Mouse (Mus musculus) heart, embryonic 15.5 days (tissue): Measurements from ENCODE around the gene Ctsl. TPM values are rescaled to one million over a fixed set of nuclear protein-coding genes. Genes with fewer than 3 reads are reported as not detected.

Experiments
- ATAC-seq: fragments of 200-750 bp; cut with Nextera tagmentation; replicated peaks from 2 replicates; pipeline ENCODE4 v1.8.0; 2017; ENCODE audit warnings: low read depth, moderate TSS enrichment; ENCODE audit not compliant: insufficient number of reproducible peaks, insufficient read depth, low FRiP score
- H3K27ac ChIP-seq: fragments of 300-500 bp; sonication (generic); 2 replicates; pipeline ENCODE4 v1.5.1; 2015; ENCODE audit warnings: mild to moderate bottlenecking, inconsistent platforms
- H3K27me3 ChIP-seq: fragments of 300-500 bp; sonication (generic); 2 replicates; pipeline ENCODE4 v1.6.1; 2015; ENCODE audit warnings: inconsistent platforms
- H3K36me3 ChIP-seq: fragments of 300-500 bp; sonication (generic); 2 replicates; pipeline ENCODE4 v1.6.1; 2015; ENCODE audit warnings: mild to moderate bottlenecking, inconsistent platforms
- H3K4me1 ChIP-seq: fragments of 300-500 bp; sonication (generic); replicated peaks from 2 replicates; pipeline ENCODE4 v1.6.1; 2015; ENCODE audit warnings: inconsistent platforms
- H3K4me2 ChIP-seq: fragments of 300-500 bp; sonication (generic); 2 replicates; pipeline ENCODE4 v1.6.1; 2015; ENCODE audit warnings: inconsistent platforms, mild to moderate bottlenecking, moderate library complexity
- H3K4me3 ChIP-seq: fragments of 300-500 bp; sonication (generic); 2 replicates; pipeline ENCODE4 v1.5.1; 2015; ENCODE audit warnings: mild to moderate bottlenecking, inconsistent platforms
- H3K9ac ChIP-seq: fragments of 300-500 bp; sonication (generic); 2 replicates; pipeline ENCODE4 v1.6.1; 2015; ENCODE audit warnings: mild to moderate bottlenecking, inconsistent platforms
- H3K9me3 ChIP-seq: fragments of 300-500 bp; sonication (generic); replicated peaks from 2 replicates; pipeline ENCODE4 v1.6.1; 2016; ENCODE audit warnings: inconsistent platforms
- WGBS: fragments of 180-500 bp; shearing (Covaris S2); methylation state at CpG from one replicate; pipeline ENCODE4 v1.1.7; 2015; ENCODE audit warnings: mixed read lengths; 5-methylcytosine and 5-hydroxymethylcytosine counted together
- polyA plus RNA-seq: library from polyadenylated mRNA; unstranded; fragments of >200 nt; fragmentation: Nextera tagmentation; extraction: Ambion mirVana; gene quantifications from 2 replicates; pipeline ENCODE4 v1.2.1, GENCODE M21; 2015

Gene Ctsl
- polyA plus RNA-seq, 1 experiment from 2014 or later = 246 TPM

GRCm38 (mm10) chr13:64344082-64344501 is 26.6 kb downstream of the Ctsl start:
- WGBS = 2% methylated on average over 9 of the region's 9 CpGs
- H3K4me3 ChIP-seq = peak overlapping the region; percentile 61
- H3K4me1 ChIP-seq = peaks cover 4% of the 10 kb centered on the region; the same call in 1 of the 2 replicates
- H3K36me3 ChIP-seq = no peaks in the 10 kb centered on the region
- peak overlapping the region; percentile 89 for H3K4me2 ChIP-seq
- H3K27me3 ChIP-seq = no peaks in the 10 kb centered on the region
- H3K9me3 ChIP-seq = no peaks in the 10 kb centered on the region
- H3K27ac ChIP-seq = peak overlapping the region; percentile 35
- peak overlapping the region; percentile 62 for H3K9ac ChIP-seq
- ATAC-seq = peak; percentile 83

GRCm38 (mm10) chr13:64343598-64343997 is 27.1 kb downstream of the Ctsl start:
- Histone ChIP-seq H3K27me3 (no peaks in the 10 kb centered on the region), H3K27ac (peak overlapping the region; percentile 35; the same call in 1 of the 2 replicates), H3K9me3 (no peaks in the 10 kb centered on the region), H3K36me3 (no peaks in the 10 kb centered on the region), H3K4me3 (peak overlapping the region; percentile 61), H3K4me1 (peaks cover 4% of the 10 kb centered on the region; the same call in 1 of the 2 replicates), H3K4me2 (peak overlapping the region; percentile 89), H3K9ac (peak overlapping the region; percentile 62)
- peak; percentile 61 for ATAC-seq
- 21% methylated on average over 10 of the region's 10 CpGs for WGBS

GRCm38 (mm10) chr13:64335546-64336132 is 35.1 kb downstream of the Ctsl start:
- 44% methylated on average over 4 of the region's 4 CpGs for WGBS
- H3K4me1 ChIP-seq = no peaks in the 10 kb centered on the region

GRCm38 (mm10) chr13:64333102-64333501 is 37.6 kb downstream of the Ctsl start:
- H3K9ac ChIP-seq = no peak overlapping the region
- H3K27ac ChIP-seq = no peak overlapping the region
- ATAC-seq = no peak
- H3K4me2 ChIP-seq = no peak overlapping the region
- no peaks in the 10 kb centered on the region for H3K9me3 ChIP-seq
- WGBS = 68% methylated on average over 3 of the region's 3 CpGs
- H3K27me3 ChIP-seq = no peaks in the 10 kb centered on the region
- no peaks in the 10 kb centered on the region for H3K4me1 ChIP-seq
- H3K36me3 ChIP-seq = no peaks in the 10 kb centered on the region
- no peak overlapping the region for H3K4me3 ChIP-seq

More at GRCm38 (mm10) chr13:64335546-64336132, 35.1 kb downstream of the Ctsl start:
- Histone ChIP-seq H3K36me3 (no peaks in the 10 kb centered on the region), H3K4me3 (no peak overlapping the region), H3K9me3 (no peaks in the 10 kb centered on the region), H3K27ac (no peak overlapping the region), H3K9ac (no peak overlapping the region), H3K27me3 (no peaks in the 10 kb centered on the region), H3K4me2 (no peak overlapping the region)
- no peak for ATAC-seq

- no peak overlapping the region for H3K4me3 ChIP-seq
- H3K36me3 ChIP-seq = no peaks in the 10 kb centered on the region
- no peak for ATAC-seq
- no peak overlapping the region for H3K4me2 ChIP-seq
- no peaks in the 10 kb centered on the region for H3K27me3 ChIP-seq
- whole genome bisulfite sequencing = 65% methylated on average over 6 of the region's 6 CpGs
- no peak overlapping the region for H3K9ac ChIP-seq
- H3K4me1 ChIP-seq = no peaks in the 10 kb centered on the region
- no peak overlapping the region for H3K27ac ChIP-seq
- H3K9me3 ChIP-seq = no peaks in the 10 kb centered on the region
Observed at GRCm38 (mm10) chr13:64332321-64332720, 38.4 kb downstream of the Ctsl start.

- H3K9ac ChIP-seq = no peak overlapping the region
- 78% methylated on average over 8 of the region's 8 CpGs for WGBS
Observed at GRCm38 (mm10) chr13:64322561-64323281, 48.0 kb downstream of the Ctsl start.

GRCm38 (mm10) chr13:64320334-64320733 is 50.4 kb downstream of the Ctsl start:
- H3K4me3 ChIP-seq = no peak overlapping the region
- no peak overlapping the region for H3K9ac ChIP-seq
- no peaks in the 10 kb centered on the region for H3K36me3 ChIP-seq
- no peak overlapping the region for H3K27ac ChIP-seq
- H3K4me1 ChIP-seq = 0 out of 2 replicates have a peak, but pooled peaks cover 2% of the 10 kb centered on the region
- H3K4me2 ChIP-seq = no peak overlapping the region
- ATAC-seq = no peak
- 57% methylated on average over 8 of the region's 8 CpGs for WGBS
- H3K27me3 ChIP-seq = no peaks in the 10 kb centered on the region
- no peaks in the 10 kb centered on the region for H3K9me3 ChIP-seq

More at GRCm38 (mm10) chr13:64322561-64323281, 48.0 kb downstream of the Ctsl start:
- ATAC-seq = no peak
- no peak overlapping the region for H3K4me2 ChIP-seq
- H3K4me1 ChIP-seq = no peaks in the 10 kb centered on the region
- no peaks in the 10 kb centered on the region for H3K9me3 ChIP-seq
- H3K4me3 ChIP-seq = no peak overlapping the region
- H3K27me3 ChIP-seq = no peaks in the 10 kb centered on the region
- H3K36me3 ChIP-seq = no peaks in the 10 kb centered on the region
- H3K27ac ChIP-seq = no peak overlapping the region

GRCm38 (mm10) chr13:64319782-64320181 is 50.9 kb downstream of the Ctsl start:
- H3K36me3 ChIP-seq = no peaks in the 10 kb centered on the region
- no peak overlapping the region for H3K9ac ChIP-seq
- no peak overlapping the region for H3K4me3 ChIP-seq
- no peak overlapping the region for H3K4me2 ChIP-seq
- H3K27me3 ChIP-seq = no peaks in the 10 kb centered on the region
- H3K9me3 ChIP-seq = no peaks in the 10 kb centered on the region
- H3K27ac ChIP-seq = no peak overlapping the region
- 0 out of 2 replicates have a peak, but pooled peaks cover 2% of the 10 kb centered on the region for H3K4me1 ChIP-seq
- ATAC-seq = no peak

GRCm38 (mm10) chr13:64318355-64318754 is 52.3 kb downstream of the Ctsl start:
- no peak overlapping the region for H3K4me3 ChIP-seq
- H3K9ac ChIP-seq = no peak overlapping the region
- no peak; the same call in 1 of the 2 replicates for ATAC-seq
- H3K4me1 ChIP-seq = 0 out of 2 replicates have a peak, but pooled peaks cover 2% of the 10 kb centered on the region
- H3K9me3 ChIP-seq = no peaks in the 10 kb centered on the region
- no peak overlapping the region for H3K27ac ChIP-seq
- H3K27me3 ChIP-seq = no peaks in the 10 kb centered on the region
- WGBS = 45% methylated on average over 2 of the region's 2 CpGs
- H3K4me2 ChIP-seq = no peak overlapping the region
- H3K36me3 ChIP-seq = no peaks in the 10 kb centered on the region

- no peak overlapping the region for H3K27ac ChIP-seq
- no peak overlapping the region for H3K4me3 ChIP-seq
- H3K9ac ChIP-seq = no peak overlapping the region
- no peaks in the 10 kb centered on the region for H3K9me3 ChIP-seq
- ATAC-seq = no peak
- no peaks in the 10 kb centered on the region for H3K36me3 ChIP-seq
- peaks cover 13% of the 10 kb centered on the region for H3K4me1 ChIP-seq
- no peak overlapping the region for H3K4me2 ChIP-seq
- 2% methylated on average over 3 of the region's 3 CpGs for WGBS
- H3K27me3 ChIP-seq = no peaks in the 10 kb centered on the region
Observed at GRCm38 (mm10) chr13:64315483-64316050, 55.1 kb downstream of the Ctsl start.

GRCm38 (mm10) chr13:64314041-64314440 is 56.6 kb downstream of the Ctsl start:
- whole genome bisulfite sequencing = 71% methylated on average over 3 of the region's 3 CpGs
- H3K4me1 ChIP-seq = peaks cover 27% of the 10 kb centered on the region
- no peak for ATAC-seq

More at GRCm38 (mm10) chr13:64314041-64314440, 56.6 kb downstream of the Ctsl start:
- Histone ChIP-seq H3K27me3 (no peaks in the 10 kb centered on the region), H3K9me3 (no peaks in the 10 kb centered on the region), H3K9ac (no peak overlapping the region), H3K4me2 (no peak overlapping the region), H3K36me3 (no peaks in the 10 kb centered on the region), H3K27ac (no peak overlapping the region), H3K4me3 (no peak overlapping the region)
